Mouse (Mus musculus): ENCODE results near the gene Tnxb.

DNA sequence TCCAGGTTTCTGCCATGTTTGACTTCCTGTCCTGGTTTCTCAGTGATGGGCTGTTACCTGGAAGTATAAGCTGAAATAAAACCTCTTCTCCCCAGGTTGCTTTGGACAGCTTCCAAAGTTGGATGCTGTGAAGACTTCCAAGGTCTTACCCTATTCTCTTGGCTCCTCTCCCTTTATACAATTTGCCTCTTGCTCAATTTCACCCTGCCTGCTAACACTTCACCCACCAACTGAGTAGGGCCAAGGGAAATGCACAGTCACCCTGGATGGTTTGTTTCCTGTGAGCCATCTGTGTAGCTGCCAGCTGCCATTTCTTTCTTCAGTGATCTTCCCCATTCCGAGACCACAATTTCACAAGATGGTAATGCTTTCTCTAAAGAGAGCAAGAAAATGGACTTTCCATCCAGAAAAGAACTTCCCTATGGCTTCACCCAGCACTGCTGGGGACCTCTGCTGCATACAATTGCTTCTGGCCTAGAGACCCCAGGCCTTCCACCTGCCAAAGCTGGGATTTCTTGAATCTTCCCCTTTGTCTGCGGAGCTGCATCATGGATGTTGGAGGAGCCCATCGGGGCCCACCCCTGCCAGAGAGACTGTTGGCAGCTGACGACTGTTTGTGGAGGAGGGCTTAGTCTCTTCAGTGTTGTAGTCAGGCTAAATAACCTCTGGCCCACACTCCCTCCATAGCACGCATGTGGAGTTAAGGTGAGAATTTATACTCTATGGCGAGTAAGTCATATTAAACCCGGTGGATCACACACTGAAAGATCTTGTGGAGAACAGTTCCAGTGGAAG lies 30.7 kb upstream of the Tnxb start:
- TF ChIP-seq POLR2A (IDR thresholded peaks at IDR 0.05; ENCODE audit: insufficient read depth, low read depth, low read length) = no peak
- no peak for TF ChIP-seq CTCF (IDR thresholded peaks at IDR 0.05; ENCODE audit: insufficient read depth, low read depth, low read length)

Data from olfactory bulb, adult 2 months (tissue).